Mouse (Mus musculus): ENCODE results near the gene Khdc1a. TPM values are rescaled to one million over a fixed set of nuclear protein-coding genes. Genes with fewer than 3 reads are reported as not detected.
"Not testable (repeated sequence)": the region's sequence is repeated elsewhere in the genome, so short reads cannot be mapped to it uniquely, and the experiment has no call there.

Khdc1a gene
- polyA plus RNA-seq (2016; fragmentation: Nextera tagmentation; extraction: Ambion mirVana): not detected in 2 replicates

- whole genome bisulfite sequencing: 87% methylated on average over 2 of the region's 2 CpGs
- no peaks in the 10 kb centered on the region for H3K4me1 ChIP-seq
- no peak within 1 kb of the TSS for H3K4me3 ChIP-seq
These were observed at the start of gene Khdc1a for GRCm38 (mm10) chr1:21349341-21349740. Gene Khdc1a (plus strand): TSS chr1:21349641.

DNA sequence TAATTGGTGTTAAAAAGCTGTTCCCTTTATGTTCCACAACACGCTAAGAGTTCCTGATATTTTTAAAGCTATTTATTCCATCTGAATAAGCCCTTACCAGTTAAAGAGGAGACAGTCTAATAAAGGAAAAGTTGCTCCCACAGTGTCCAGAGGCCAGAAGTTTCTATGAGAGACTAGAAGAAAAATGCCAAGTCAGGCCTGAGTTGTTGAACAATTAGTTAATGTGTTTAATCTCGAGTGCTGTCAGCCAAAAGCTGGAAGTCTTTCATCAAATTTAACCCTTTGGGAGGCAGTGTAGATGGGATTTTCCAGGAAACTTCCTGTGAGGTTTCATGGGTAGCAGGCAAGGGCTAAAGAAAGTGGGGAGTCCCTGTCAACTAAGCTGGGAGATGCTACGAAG, 49.6 kb upstream of the Khdc1a start:
- Histone ChIP-seq H3K27me3 (ENCODE audit: poor library complexity, severe bottlenecking) (no peaks in the 10 kb centered on the region), H3K27ac (no peak overlapping the region), H3K36me3 (replicated peaks) (no peaks in the 10 kb centered on the region), H3K4me3 (no peak overlapping the region), H3K4me1 (no peaks in the 10 kb centered on the region), H3K9me3 (no peaks in the 10 kb centered on the region)
- WGBS: 70% methylated on average over 3 of the region's 3 CpGs
- DNase-seq (ENCODE audit: extremely low spot score, low spot score): no peak

More at GRCm38 (mm10) chr1:21349341-21349740, at the start of gene Khdc1a:
- H3K27me3 ChIP-seq (ENCODE audit: poor library complexity, severe bottlenecking): no peaks in the 10 kb centered on the region
- H3K36me3 ChIP-seq (replicated peaks): no peaks in the 10 kb centered on the region
- no peak for DNase-seq (ENCODE audit: extremely low spot score, low spot score)
- H3K9me3 ChIP-seq: no peaks in the 10 kb centered on the region
- H3K27ac ChIP-seq: no peak within 1 kb of the TSS

DNA sequence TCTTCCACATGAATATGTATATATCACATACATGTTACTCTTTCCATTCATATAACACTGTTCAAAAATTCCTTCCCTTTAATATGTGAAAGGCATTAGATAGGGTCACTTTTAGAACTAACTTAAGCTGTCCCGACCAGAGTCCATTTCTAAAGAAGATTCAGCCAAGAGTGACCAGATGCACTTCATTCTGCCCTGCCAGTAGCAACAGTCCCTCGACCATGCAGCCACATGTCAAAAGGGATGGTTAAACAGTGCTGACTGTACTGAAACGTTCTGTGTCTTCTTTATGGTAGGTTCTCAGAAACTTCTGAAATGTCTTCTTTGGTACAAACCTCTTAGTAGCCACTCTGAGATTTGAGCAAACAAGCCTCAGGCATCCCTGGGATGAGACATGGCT, 47.8 kb upstream of the Khdc1a start:
- Histone ChIP-seq H3K9me3 (no peaks in the 10 kb centered on the region), H3K36me3 (replicated peaks) (no peaks in the 10 kb centered on the region), H3K4me3 (no peak overlapping the region), H3K27ac (no peak overlapping the region), H3K4me1 (no peaks in the 10 kb centered on the region), H3K27me3 (ENCODE audit: poor library complexity, severe bottlenecking) (no peaks in the 10 kb centered on the region)
- WGBS: 87% methylated on average over 3 of the region's 3 CpGs
- no peak for DNase-seq (ENCODE audit: extremely low spot score, low spot score)

DNA sequence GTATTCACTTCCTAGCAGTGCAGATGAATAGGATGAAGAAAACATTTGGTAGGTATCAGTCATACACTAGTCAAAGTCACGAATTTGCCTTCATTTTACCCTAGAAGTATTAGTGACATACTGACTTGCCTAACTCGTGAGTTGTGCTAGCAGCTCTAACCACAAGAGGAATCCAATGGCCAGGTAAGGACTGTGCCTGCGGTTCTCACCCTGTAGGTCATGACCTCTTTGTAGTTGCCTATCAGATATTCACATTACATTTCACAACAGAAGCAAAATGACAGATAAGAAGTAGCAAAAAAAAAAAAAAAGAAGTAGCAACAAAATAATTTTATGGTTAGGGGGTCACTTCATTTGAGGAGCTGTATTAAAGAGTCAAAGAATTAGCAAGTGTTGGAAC, 45.3 kb upstream of the Khdc1a start:
- WGBS: 85% methylated on average over 3 of the region's 3 CpGs

GRCm38 (mm10) chr1:21304646-21305045, 44.8 kb upstream of the Khdc1a start:
- no peaks in the 10 kb centered on the region for H3K36me3 ChIP-seq (replicated peaks)
- H3K9me3 ChIP-seq: no peaks in the 10 kb centered on the region
- no peaks in the 10 kb centered on the region for H3K4me1 ChIP-seq
- 91% methylated on average over 4 of the region's 4 CpGs for WGBS
- H3K27me3 ChIP-seq (ENCODE audit: poor library complexity, severe bottlenecking): no peaks in the 10 kb centered on the region
- no peak overlapping the region for H3K27ac ChIP-seq
- no peak for DNase-seq (ENCODE audit: extremely low spot score, low spot score)
- H3K4me3 ChIP-seq: no peak overlapping the region

More for the DNA sequence above, 45.3 kb upstream of the Khdc1a start:
- Histone ChIP-seq H3K4me1 (no peaks in the 10 kb centered on the region), H3K4me3 (no peak overlapping the region), H3K27ac (no peak overlapping the region), H3K27me3 (ENCODE audit: poor library complexity, severe bottlenecking) (no peaks in the 10 kb centered on the region), H3K9me3 (no peaks in the 10 kb centered on the region), H3K36me3 (replicated peaks) (no peaks in the 10 kb centered on the region)
- DNase-seq (ENCODE audit: extremely low spot score, low spot score): no peak

- no peaks in the 10 kb centered on the region for H3K27me3 ChIP-seq (ENCODE audit: poor library complexity, severe bottlenecking)
- H3K27ac ChIP-seq: no peak overlapping the region
- no peaks in the 10 kb centered on the region for H3K4me1 ChIP-seq
- 95% methylated on average over 3 of the region's 3 CpGs for WGBS
- H3K9me3 ChIP-seq: no peaks in the 10 kb centered on the region
- no peak for DNase-seq (ENCODE audit: extremely low spot score, low spot score)
- no peaks in the 10 kb centered on the region for H3K36me3 ChIP-seq (replicated peaks)
- H3K4me3 ChIP-seq: no peak overlapping the region
These were observed 44.0 kb upstream of the Khdc1a start for GRCm38 (mm10) chr1:21305443-21305842.

- H3K36me3 ChIP-seq (replicated peaks): no peaks in the 10 kb centered on the region
- H3K27me3 ChIP-seq (ENCODE audit: poor library complexity, severe bottlenecking): no peaks in the 10 kb centered on the region
- 92% methylated on average over 2 of the region's 2 CpGs for whole genome bisulfite sequencing
- no peak overlapping the region for H3K4me3 ChIP-seq
- no peak overlapping the region for H3K27ac ChIP-seq
- DNase-seq (ENCODE audit: extremely low spot score, low spot score): no peak
- no peaks in the 10 kb centered on the region for H3K4me1 ChIP-seq
- no peaks in the 10 kb centered on the region for H3K9me3 ChIP-seq
These were observed 35.1 kb upstream of the Khdc1a start for GRCm38 (mm10) chr1:21314336-21314735.

DNA sequence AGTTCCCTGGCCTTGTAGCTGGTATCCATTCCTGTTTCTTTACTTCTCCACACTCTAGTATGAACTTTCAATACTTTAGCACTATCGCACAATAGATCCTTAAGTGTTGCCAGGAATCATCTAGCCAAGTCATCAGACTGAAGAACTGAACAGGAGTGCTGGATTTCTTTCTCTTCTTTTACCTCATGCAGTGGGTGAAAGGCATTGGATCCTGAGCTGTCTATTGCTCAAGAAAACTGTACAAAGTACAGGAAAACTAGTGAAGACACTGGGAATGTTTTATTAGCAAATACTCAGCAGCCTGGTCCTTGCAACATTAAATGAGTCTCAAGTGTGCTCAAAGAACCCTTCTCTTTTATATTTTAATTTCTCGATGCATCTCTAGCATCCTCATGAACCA, 33.7 kb upstream of the Khdc1a start:
- Histone ChIP-seq H3K4me1 (no peaks in the 10 kb centered on the region), H3K9me3 (no peaks in the 10 kb centered on the region), H3K4me3 (no peak overlapping the region)

GRCm38 (mm10) chr1:21316305-21316704, 33.1 kb upstream of the Khdc1a start:
- no peaks in the 10 kb centered on the region for H3K36me3 ChIP-seq (replicated peaks)
- no peaks in the 10 kb centered on the region for H3K27me3 ChIP-seq (ENCODE audit: poor library complexity, severe bottlenecking)
- WGBS: 85% methylated on average over 2 of the region's 2 CpGs
- no peaks in the 10 kb centered on the region for H3K9me3 ChIP-seq
- no peak for DNase-seq (ENCODE audit: extremely low spot score, low spot score)
- no peaks in the 10 kb centered on the region for H3K4me1 ChIP-seq
- no peak overlapping the region for H3K4me3 ChIP-seq
- no peak overlapping the region for H3K27ac ChIP-seq

More for the DNA sequence above, 33.7 kb upstream of the Khdc1a start:
- DNase-seq (ENCODE audit: extremely low spot score, low spot score): no peak
- Histone ChIP-seq H3K27me3 (ENCODE audit: poor library complexity, severe bottlenecking) (no peaks in the 10 kb centered on the region), H3K27ac (no peak overlapping the region), H3K36me3 (replicated peaks) (no peaks in the 10 kb centered on the region)
- WGBS: 90% methylated on average over 2 of the region's 2 CpGs

- H3K4me1 ChIP-seq: no peaks in the 10 kb centered on the region
- no peaks in the 10 kb centered on the region for H3K27me3 ChIP-seq (ENCODE audit: poor library complexity, severe bottlenecking)
- no peak overlapping the region for H3K27ac ChIP-seq
- H3K4me3 ChIP-seq: no peak overlapping the region
- no peaks in the 10 kb centered on the region for H3K36me3 ChIP-seq (replicated peaks)
- no peaks in the 10 kb centered on the region for H3K9me3 ChIP-seq
- no peak for DNase-seq (ENCODE audit: extremely low spot score, low spot score)
These were observed 31.2 kb upstream of the Khdc1a start for GRCm38 (mm10) chr1:21318202-21318601.

DNA sequence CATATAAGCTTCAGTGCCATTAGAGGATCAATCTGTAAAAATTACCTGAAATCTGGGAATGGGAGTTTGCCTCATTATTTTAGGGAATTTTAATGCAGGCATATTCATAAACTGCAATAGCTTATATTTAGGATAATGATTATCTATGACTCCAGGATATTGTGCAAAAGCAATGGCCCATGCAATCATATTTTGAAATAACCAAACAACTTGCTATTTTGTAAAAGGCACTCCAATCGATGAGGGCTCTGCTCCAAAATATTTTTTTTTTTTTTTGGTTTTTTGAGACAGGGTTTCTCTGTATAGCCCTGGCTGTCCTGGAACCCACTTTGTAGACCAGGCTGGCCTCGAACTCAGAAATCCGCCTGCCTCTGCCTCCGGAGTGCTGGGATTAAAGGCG, 29.2 kb upstream of the Khdc1a start:
- DNase-seq (ENCODE audit: extremely low spot score, low spot score); H3K9me3 ChIP-seq; H3K27me3 ChIP-seq (ENCODE audit: poor library complexity, severe bottlenecking); H3K36me3 ChIP-seq (replicated peaks); H3K27ac ChIP-seq; H3K4me3 ChIP-seq; H3K4me1 ChIP-seq: not testable (repeated sequence)
- 98% methylated on average over 5 of the region's 5 CpGs for WGBS

GRCm38 (mm10) chr1:21321656-21322055, 27.8 kb upstream of the Khdc1a start:
- H3K4me1 ChIP-seq: no peaks in the 10 kb centered on the region
- peaks cover 6% of the 10 kb centered on the region for H3K9me3 ChIP-seq
- no peaks in the 10 kb centered on the region for H3K36me3 ChIP-seq (replicated peaks)
- DNase-seq (ENCODE audit: extremely low spot score, low spot score): no peak
- H3K4me3 ChIP-seq: no peak overlapping the region
- H3K27me3 ChIP-seq (ENCODE audit: poor library complexity, severe bottlenecking): no peaks in the 10 kb centered on the region
- WGBS: 85% methylated on average over 1 of the region's 1 CpGs
- no peak overlapping the region for H3K27ac ChIP-seq

GRCm38 (mm10) chr1:21323996-21324574, 25.4 kb upstream of the Khdc1a start:
- Histone ChIP-seq H3K27me3 (ENCODE audit: poor library complexity, severe bottlenecking) (no peaks in the 10 kb centered on the region), H3K4me3 (no peak overlapping the region), H3K27ac (no peak overlapping the region), H3K36me3 (replicated peaks) (no peaks in the 10 kb centered on the region), H3K4me1 (no peaks in the 10 kb centered on the region), H3K9me3 (peaks cover 7% of the 10 kb centered on the region)
- DNase-seq (ENCODE audit: extremely low spot score, low spot score): no peak
- WGBS: 75% methylated on average over 1 of the region's 1 CpGs

DNA sequence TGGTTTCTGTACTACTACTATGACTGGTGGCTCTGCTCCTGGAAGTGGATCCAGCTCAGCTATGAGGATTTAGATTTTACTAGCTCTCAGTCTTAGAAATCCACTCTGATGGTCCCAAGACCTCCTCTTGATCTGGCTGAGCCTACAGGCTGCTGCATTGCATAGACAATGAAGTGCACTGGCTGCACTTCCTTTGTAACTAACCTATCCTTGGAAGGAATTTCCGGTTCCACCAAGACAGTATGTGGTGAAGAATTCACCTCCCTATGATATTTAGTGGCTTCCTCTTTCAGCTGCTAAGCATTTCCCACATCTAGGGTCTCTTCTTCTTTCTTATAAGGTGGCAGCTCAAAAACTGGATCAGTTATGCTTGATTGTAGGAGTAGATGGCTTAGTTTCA, 24.8 kb upstream of the Khdc1a start:
- Histone ChIP-seq H3K9me3 (peaks cover 7% of the 10 kb centered on the region), H3K27ac (no peak overlapping the region), H3K27me3 (ENCODE audit: poor library complexity, severe bottlenecking) (no peaks in the 10 kb centered on the region), H3K36me3 (replicated peaks) (no peaks in the 10 kb centered on the region), H3K4me1 (no peaks in the 10 kb centered on the region), H3K4me3 (no peak overlapping the region)
- WGBS: 82% methylated on average over 1 of the region's 1 CpGs
- no peak for DNase-seq (ENCODE audit: extremely low spot score, low spot score)
